Mouse (Mus musculus): ENCODE measurements around the gene Tmem138. TPM values are rescaled to one million over a fixed set of nuclear protein-coding genes. Genes with fewer than 3 reads are reported as not detected.

Tmem138 gene
- 6.0 and 15.9 TPM in 2 replicates for total RNA-seq (2017)

DNA sequence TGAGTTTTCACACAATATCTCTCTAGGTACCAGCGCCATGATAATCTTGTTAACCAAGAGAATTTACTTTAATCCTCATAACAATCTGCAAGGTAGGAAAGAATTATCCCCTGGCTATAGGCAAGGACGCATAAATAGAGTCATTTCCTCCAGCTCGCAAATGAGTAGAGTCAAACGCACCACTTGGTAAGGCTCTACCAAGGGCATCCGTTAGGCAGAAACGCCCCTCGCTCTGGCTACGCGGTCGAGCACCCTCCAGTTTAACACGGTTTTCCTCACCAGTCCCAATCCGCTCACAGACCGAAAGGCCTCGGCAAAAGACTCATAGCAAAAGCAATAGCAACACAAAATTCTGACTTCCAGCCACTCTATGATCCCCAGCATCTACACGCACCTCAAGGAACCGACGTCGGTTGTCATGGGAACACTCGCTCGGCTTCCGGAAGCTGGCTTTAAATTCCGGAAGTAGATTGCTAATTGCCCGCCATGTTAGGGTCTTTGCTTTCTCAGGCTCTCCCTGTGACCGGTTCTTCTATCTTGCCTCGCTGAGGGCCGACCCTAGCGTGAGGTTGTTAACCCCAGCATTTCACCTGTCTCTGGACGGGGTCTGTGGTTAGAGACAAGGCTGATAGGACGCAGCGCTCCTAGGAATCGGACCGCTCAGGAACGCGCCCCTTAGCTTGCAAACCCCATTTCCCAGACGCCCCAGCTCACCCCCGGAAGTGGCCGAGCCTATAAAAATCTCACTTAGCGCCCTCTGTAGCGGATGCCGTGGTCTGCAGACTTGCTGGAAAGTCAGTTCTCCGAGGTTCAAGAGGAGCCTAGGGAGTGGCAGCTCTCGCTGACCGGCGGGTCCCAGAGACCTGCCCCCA lies at the start of gene Tmem138, which contains the start of gene Cyb561a3:
Gene Tmem138, minus strand, starts transcription at position 673 of the 872 bp plus-strand sequence.
Gene Cyb561a3, plus strand, starts transcription at position 483 of the 872 bp plus-strand sequence.
- peak; percentile 95 for ATAC-seq (replicated peaks; ENCODE audit: low read depth, poor library complexity, severe bottlenecking)

- ATAC-seq (replicated peaks; ENCODE audit: low read depth, poor library complexity, severe bottlenecking) = no peak
Observed at GRCm38 (mm10) chr19:10608573-10609240, 31.5 kb upstream of the Tmem138 start.

DNA sequence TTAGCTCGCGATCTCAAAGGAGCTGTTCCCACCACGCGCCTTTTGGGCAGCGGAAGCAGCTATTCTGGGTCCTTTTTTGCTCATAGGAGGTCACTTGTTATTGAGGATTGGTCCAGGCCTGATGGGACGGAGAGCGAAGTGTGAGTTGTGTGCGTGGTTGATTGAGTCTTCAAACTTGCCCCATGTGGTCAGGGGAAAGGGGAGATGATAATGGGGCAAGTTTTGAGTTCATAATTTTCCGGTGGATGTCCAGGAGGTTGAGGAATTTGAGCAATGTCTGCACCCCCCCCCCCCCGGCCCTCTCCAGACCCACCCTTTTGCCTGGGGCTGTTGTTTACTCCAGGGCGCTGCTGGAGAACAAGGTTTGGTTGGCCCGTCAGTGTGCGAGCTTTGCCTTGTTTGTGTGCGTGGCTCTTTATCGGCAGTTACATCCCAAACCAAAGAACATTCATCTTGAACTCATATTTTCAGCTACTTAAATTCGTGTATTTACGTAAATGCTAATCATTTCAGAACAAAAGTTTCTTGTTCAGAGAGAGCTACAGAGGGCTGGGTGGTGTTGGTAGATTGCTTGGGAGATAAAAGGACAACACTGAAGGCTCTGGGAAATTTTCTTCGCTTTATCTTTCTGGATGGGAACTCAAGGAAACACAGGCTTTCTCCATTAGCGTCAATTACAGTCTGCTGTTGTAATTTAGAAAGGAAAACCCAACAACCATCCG lies 28.9 kb upstream of the Tmem138 start:
- no peak for ATAC-seq (replicated peaks; ENCODE audit: low read depth, poor library complexity, severe bottlenecking)

DNA sequence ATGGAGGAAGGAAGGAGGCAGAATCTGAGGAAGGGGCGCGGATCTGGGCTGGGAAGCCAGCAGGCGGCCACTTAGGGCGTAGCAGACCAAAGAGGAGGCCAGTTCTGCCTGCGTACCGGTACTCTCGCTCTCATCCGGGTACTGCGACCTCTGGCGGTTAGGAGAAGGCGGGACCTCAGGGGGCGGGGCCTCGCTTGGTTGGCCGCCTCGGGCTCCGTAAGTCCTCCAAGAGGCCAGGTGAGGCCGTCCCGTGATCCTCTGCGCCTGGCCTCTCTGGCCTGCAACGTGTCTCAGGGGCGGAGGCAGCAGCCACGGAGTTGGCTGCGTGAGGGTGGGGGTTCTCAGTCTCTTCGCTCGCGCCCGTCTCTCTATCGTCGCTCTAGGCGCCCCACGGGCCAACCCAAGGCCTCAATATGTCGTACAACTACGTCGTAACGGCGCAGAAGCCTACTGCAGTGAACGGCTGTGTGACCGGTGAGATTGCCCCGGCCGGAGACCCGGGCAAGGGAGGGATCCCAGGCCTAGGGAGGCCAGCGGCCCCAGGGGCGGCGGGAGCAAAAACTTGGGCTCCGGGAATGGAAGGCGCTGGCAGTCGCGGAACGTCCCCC lies 28.2 kb upstream of the Tmem138 start, which contains the start of the genes Ddb1 and Tkfc:
Gene Ddb1, plus strand, starts transcription at position 35 of the 608 bp plus-strand sequence.
Gene Tkfc, minus strand, starts transcription at position 362 of the 608 bp plus-strand sequence.
- peak; percentile 92 for ATAC-seq (replicated peaks; ENCODE audit: low read depth, poor library complexity, severe bottlenecking)

DNA sequence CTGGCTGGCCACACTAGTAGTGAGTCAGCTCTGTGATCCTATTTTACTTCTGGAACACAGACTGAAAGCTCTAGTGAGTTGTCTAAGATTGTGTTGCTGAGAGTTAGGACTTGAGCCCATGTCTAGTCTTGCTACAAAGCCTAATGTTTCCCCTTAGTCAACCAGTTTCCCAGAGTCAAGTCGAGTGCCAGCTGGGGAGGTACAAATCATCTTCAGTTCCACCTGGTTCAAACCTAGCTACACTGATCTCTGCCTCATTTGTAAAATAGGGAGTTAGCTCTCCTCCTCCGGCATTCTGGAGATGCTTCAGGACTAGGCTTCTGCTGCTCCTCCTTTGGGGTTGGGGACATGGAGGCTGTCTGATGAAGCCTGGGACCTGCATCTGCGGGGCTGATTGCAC lies 27.4 kb upstream of the Tmem138 start:
- ATAC-seq (replicated peaks; ENCODE audit: low read depth, poor library complexity, severe bottlenecking) = no peak

- ATAC-seq (replicated peaks; ENCODE audit: low read depth, poor library complexity, severe bottlenecking) = no peak
Observed at GRCm38 (mm10) chr19:10603660-10604523, 26.7 kb upstream of the Tmem138 start.

GRCm38 (mm10) chr19:10602787-10603186 lies 25.6 kb upstream of the Tmem138 start:
- ATAC-seq (replicated peaks; ENCODE audit: low read depth, poor library complexity, severe bottlenecking) = peak; percentile 59

GRCm38 (mm10) chr19:10602247-10602769 lies 25.1 kb upstream of the Tmem138 start:
- no peak for ATAC-seq (replicated peaks; ENCODE audit: low read depth, poor library complexity, severe bottlenecking)

GRCm38 (mm10) chr19:10599648-10600047 lies 22.5 kb upstream of the Tmem138 start:
- no peak for ATAC-seq (replicated peaks; ENCODE audit: low read depth, poor library complexity, severe bottlenecking)

GRCm38 (mm10) chr19:10598188-10598587 lies 21.0 kb upstream of the Tmem138 start:
- ATAC-seq (replicated peaks; ENCODE audit: low read depth, poor library complexity, severe bottlenecking) = peak; percentile 63

- no peak for ATAC-seq (replicated peaks; ENCODE audit: low read depth, poor library complexity, severe bottlenecking)
Observed at GRCm38 (mm10) chr19:10591659-10592377, 14.7 kb upstream of the Tmem138 start.

DNA sequence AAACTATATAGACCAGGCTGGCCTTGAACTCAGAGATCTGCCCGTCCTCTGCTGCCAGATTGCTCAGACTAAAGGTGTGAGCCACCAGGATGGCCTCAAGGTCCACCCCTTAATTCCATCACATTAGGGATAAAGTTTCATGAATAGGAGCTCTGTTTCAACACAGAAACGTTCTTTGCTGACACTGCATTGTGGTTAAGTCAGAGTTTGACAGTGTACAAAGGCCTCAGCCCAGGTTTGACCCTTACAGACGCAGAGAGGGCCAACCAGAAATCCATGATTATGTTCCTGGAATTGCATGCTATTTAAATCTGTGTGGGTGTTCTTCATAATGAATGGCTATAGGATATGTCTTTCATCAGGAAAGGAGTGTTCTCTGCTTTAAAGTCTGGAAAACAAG lies 13.1 kb upstream of the Tmem138 start:
- no peak for ATAC-seq (replicated peaks; ENCODE audit: low read depth, poor library complexity, severe bottlenecking)

- ATAC-seq (replicated peaks; ENCODE audit: low read depth, poor library complexity, severe bottlenecking) = peak; percentile 88
Observed at GRCm38 (mm10) chr19:10589127-10589857, 12.1 kb upstream of the Tmem138 start.

GRCm38 (mm10) chr19:10587231-10587630 lies 10.1 kb upstream of the Tmem138 start:
- peak; percentile 45 for ATAC-seq (replicated peaks; ENCODE audit: low read depth, poor library complexity, severe bottlenecking)

GRCm38 (mm10) chr19:10585112-10585511 lies 8.0 kb upstream of the Tmem138 start:
- no peak for ATAC-seq (replicated peaks; ENCODE audit: low read depth, poor library complexity, severe bottlenecking)

DNA sequence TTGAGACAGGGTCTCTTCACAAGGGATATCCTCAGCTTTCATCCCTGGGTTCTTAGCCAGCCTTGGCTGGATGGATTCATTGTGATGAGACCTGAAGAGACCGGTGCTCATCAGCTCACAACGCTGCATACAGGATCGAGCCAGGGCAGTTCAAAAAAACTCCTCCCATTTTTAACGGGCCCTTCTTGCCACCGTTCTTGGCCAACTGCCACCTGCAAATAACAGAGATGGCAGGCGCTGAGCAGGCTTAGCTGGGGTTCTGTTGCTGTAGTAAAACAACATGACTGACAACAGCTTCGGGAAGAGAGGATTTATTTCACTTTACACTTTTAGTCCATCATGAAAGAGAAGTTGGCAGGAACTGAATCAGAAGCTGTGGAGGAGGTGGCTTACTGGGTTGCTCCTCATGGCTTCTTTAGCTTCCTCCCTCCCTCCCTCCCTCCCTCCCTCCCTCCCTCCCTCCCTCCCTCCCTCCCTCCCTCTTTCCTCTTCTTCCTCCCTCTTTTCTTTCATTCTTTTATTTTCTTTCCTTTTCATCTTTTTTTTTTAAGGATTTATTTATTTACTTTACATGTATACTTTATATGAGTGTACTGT lies 6.5 kb upstream of the Tmem138 start:
- ATAC-seq (replicated peaks; ENCODE audit: low read depth, poor library complexity, severe bottlenecking) = no peak

DNA sequence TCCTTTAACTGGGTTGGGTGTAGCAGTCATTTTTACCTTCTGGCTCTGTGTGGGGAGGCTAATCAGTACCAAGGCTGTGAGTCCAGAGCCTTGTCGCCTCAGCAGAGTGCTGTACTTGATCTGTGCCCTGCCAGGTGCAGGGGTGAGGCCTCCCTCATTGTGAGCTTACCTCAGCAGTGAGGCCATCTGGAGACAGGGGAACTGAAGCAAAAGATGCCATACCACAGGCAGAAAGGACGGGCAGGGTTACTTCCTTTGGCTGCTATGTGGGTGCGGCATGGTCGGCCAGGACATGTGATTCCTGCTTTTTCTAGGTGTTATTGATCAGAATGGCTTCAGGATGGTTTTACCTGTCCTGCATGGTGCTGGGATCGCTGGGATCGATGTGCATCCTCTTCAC lies 4.8 kb upstream of the Tmem138 start:
- 0 out of 2 replicates have a peak, but pooled peaks have one; percentile 9 for ATAC-seq (replicated peaks; ENCODE audit: low read depth, poor library complexity, severe bottlenecking)

Data from common myeloid progenitor, adult 5-6 weeks (primary cell).